Mouse (Mus musculus) kidney, embryonic 15.5 days (tissue): ENCODE data around the gene Hapln4. TPM values are rescaled to one million over a fixed set of nuclear protein-coding genes. Genes with fewer than 3 reads are reported as not detected.

Experiments used
- ATAC-seq: fragments of 200-750 bp; cut with Nextera tagmentation; replicated peaks from 2 replicates; pipeline ENCODE4 v1.8.0; 2017; ENCODE audit warnings: moderate TSS enrichment; ENCODE audit not compliant: low FRiP score
- H3K27ac ChIP-seq: fragments of 300-500 bp; sonication (generic); 2 replicates; pipeline ENCODE4 v1.5.1; 2015; ENCODE audit warnings: mild to moderate bottlenecking, inconsistent platforms
- H3K27me3 ChIP-seq: fragments of 300-500 bp; sonication (generic); 2 replicates; pipeline ENCODE4 v1.6.1; 2015; ENCODE audit warnings: inconsistent platforms
- H3K36me3 ChIP-seq: fragments of 300-500 bp; sonication (generic); 2 replicates; pipeline ENCODE4 v1.6.1; 2015; ENCODE audit warnings: inconsistent platforms
- H3K4me1 ChIP-seq: fragments of 300-500 bp; sonication (generic); 2 replicates; pipeline ENCODE4 v1.6.1; 2015; ENCODE audit warnings: inconsistent platforms
- H3K4me2 ChIP-seq: fragments of 300-500 bp; sonication (generic); 2 replicates; pipeline ENCODE4 v1.6.1; 2015; ENCODE audit warnings: moderate library complexity, mild to moderate bottlenecking, inconsistent platforms
- H3K4me3 ChIP-seq: fragments of 300-500 bp; sonication (generic); replicated peaks from 2 replicates; pipeline ENCODE4 v1.5.1; 2015; ENCODE audit warnings: mild to moderate bottlenecking, inconsistent platforms
- H3K9ac ChIP-seq: fragments of 300-500 bp; sonication (generic); 2 replicates; pipeline ENCODE4 v1.6.1; 2015; ENCODE audit warnings: mild to moderate bottlenecking, inconsistent platforms
- H3K9me3 ChIP-seq: fragments of 300-500 bp; sonication (generic); replicated peaks from 2 replicates; pipeline ENCODE4 v1.6.1; 2016; ENCODE audit warnings: inconsistent platforms
- WGBS: fragments of 180-500 bp; shearing (Covaris S2); methylation state at CpG from one replicate; pipeline ENCODE4 v1.1.7; 2015; ENCODE audit warnings: mixed read lengths; 5-methylcytosine and 5-hydroxymethylcytosine counted together
- polyA plus RNA-seq: library from polyadenylated mRNA; unstranded; fragments of >200 nt; fragmentation: Nextera tagmentation; extraction: Ambion mirVana; gene quantifications from 2 replicates; pipeline ENCODE4 v1.2.1, GENCODE M21; 2015

The Hapln4 gene
- polyA plus RNA-seq, 1 experiment from 2014 or later = not detected

DNA sequence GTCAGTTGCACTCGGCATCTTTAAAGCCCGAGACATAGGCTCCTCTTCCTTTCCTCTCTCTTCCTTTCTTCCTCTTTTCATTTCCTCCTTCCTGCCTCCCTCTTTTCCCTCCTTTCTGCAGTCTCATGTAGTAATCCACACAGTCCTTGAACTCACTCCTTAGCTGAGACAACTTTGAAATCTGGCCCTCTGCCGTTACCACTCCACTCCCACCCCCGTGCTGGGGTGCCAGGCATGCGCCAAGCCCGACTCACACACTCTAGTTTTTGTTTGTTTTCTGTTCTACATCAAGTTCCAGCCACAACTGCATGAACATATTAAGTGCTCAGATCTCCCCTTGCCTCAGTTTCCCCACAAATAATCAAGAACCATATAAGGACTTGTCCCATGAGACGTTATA lies 21.7 kb downstream of the Hapln4 start:
- no peak overlapping the region for H3K4me3 ChIP-seq
- H3K4me2 ChIP-seq = no peak overlapping the region
- no peak for ATAC-seq
- 77% methylated on average over 7 of the region's 7 CpGs for WGBS
- no peaks in the 10 kb centered on the region for H3K4me1 ChIP-seq
- no peaks in the 10 kb centered on the region for H3K9me3 ChIP-seq
- H3K36me3 ChIP-seq = no peaks in the 10 kb centered on the region
- H3K9ac ChIP-seq = no peak overlapping the region
- no peak overlapping the region for H3K27ac ChIP-seq
- peaks cover 20% of the 10 kb centered on the region for H3K27me3 ChIP-seq

DNA sequence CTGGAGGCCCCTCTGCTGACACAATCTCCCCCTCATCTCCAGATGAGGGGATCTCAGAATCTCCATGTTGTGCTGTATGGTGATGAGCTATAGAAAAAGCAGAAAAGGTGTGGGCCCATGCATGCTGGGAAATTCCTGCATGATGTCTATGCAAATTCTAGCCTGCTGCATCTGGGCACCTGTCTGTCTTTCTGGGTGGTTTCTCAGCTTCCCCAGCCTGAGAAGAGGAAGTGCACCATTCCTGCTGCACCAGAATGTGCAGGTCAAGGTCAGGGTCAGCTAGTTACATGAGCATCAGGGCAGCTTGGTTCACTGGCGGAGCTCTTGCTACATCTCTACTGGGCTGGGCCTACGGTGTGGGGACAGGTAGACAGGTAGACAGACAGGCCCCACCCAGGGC lies 27.2 kb downstream of the Hapln4 start:
- Histone ChIP-seq H3K27me3 (peaks cover 76% of the 10 kb centered on the region), H3K9ac (no peak overlapping the region), H3K4me3 (no peak overlapping the region), H3K36me3 (no peaks in the 10 kb centered on the region), H3K9me3 (no peaks in the 10 kb centered on the region), H3K4me2 (no peak overlapping the region), H3K27ac (no peak overlapping the region), H3K4me1 (peaks cover 12% of the 10 kb centered on the region)
- 73% methylated on average over 2 of the region's 2 CpGs for WGBS
- ATAC-seq = no peak

DNA sequence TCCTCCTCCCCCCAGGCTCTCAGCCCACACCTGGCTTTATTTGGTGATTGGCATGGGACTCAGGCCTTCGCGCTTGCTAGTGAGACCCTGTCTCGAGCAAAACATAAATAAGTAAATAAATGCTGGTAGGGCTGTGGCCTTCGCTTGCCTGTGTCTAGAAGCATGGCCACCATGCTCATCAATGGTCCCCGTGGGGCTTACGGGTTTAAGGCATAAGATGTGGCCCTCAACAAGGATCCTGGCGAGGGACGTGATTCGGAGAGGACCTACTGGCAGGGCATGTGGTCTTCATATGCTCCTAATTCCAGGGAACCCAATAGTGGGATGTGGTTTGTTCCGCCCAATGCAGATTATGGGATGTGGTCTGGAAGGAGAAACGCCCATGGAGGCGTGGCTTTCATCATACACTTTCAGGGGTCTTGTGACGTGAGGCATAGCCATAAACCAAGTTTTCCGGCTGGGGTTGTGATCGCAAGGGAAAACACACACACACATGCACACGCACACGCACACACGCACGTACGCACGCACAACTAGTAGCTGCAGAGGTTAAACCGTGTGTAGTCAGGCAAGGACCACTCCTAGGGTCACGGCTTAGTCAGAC lies 28.0 kb downstream of the Hapln4 start:
- Histone ChIP-seq H3K27me3 (peaks cover 82% of the 10 kb centered on the region), H3K9me3 (no peaks in the 10 kb centered on the region), H3K4me1 (peaks cover 12% of the 10 kb centered on the region), H3K27ac (no peak overlapping the region), H3K36me3 (no peaks in the 10 kb centered on the region), H3K4me3 (peak overlapping the region; percentile 8), H3K4me2 (0 out of 2 replicates have a peak overlapping the region, but pooled peaks have one; percentile 16), H3K9ac (no peak overlapping the region)
- WGBS = 46% methylated on average over 23 of the region's 23 CpGs
- ATAC-seq = no peak

DNA sequence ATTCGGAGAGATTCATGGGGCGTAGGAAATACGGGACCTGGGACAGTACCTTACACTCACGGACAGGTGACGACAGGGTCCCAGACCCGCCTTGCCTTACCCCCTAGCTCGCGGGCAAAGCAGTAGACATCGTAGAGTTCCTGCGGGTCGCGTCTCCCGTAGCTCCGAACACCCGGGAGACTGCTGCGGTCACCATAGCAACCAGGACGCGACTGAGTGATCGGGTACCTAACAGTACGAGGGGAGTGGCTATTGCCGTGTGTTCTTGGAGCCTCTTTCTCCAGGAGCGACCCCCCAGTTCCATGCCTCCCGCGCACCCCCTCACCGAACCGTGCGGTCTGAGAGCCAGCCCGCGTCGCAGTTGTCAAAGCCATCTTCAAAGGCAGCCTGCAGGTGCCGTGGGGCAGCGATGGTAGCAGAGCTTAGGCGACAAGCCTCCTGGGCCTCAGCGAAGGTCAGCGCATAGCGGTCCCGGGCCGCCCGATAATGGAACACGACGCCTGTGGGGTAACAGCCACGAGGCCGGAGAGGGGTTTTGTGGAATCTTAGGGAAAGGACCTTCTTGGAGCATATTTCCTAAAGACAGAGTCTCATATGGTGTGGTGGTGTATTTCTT lies 29.3 kb downstream of the Hapln4 start:
- H3K27ac ChIP-seq = no peak overlapping the region
- H3K27me3 ChIP-seq = peaks cover 91% of the 10 kb centered on the region
- peaks cover 12% of the 10 kb centered on the region for H3K4me1 ChIP-seq
- H3K4me3 ChIP-seq = no peak overlapping the region; the same call in 1 of the 2 replicates
- H3K9ac ChIP-seq = no peak overlapping the region
- H3K9me3 ChIP-seq = no peaks in the 10 kb centered on the region
- ATAC-seq = no peak
- peak overlapping the region; percentile 16; the same call in 1 of the 2 replicates for H3K4me2 ChIP-seq
- WGBS = 8% methylated on average over 43 of the region's 43 CpGs
- no peaks in the 10 kb centered on the region for H3K36me3 ChIP-seq

DNA sequence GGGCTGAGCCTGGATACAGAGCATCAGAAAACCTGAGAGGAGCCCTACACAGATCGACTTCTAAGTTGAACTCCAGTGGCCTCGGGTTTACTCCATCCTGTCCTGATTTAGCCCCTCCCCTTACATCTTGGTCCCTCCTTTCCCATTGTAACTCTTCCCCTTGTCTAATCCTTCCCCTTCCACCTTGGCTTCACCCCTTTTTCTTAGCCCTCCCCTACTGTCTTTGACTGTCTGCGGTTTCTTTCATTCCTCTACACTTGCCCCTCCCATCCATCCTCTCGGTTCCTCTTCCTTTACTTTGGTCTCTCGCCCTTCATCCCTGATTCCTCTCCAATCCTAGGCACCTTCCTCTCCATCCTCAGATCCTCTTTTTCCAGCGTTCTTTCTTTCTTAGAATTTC lies 31.2 kb downstream of the Hapln4 start:
- ATAC-seq = no peak
- Histone ChIP-seq H3K4me1 (peaks cover 12% of the 10 kb centered on the region), H3K4me2 (no peak overlapping the region), H3K36me3 (no peaks in the 10 kb centered on the region), H3K27ac (no peak overlapping the region), H3K9ac (no peak overlapping the region), H3K27me3 (peaks cover 100% of the 10 kb centered on the region), H3K9me3 (no peaks in the 10 kb centered on the region), H3K4me3 (no peak overlapping the region)
- whole genome bisulfite sequencing = 20% methylated on average over 6 of the region's 6 CpGs

DNA sequence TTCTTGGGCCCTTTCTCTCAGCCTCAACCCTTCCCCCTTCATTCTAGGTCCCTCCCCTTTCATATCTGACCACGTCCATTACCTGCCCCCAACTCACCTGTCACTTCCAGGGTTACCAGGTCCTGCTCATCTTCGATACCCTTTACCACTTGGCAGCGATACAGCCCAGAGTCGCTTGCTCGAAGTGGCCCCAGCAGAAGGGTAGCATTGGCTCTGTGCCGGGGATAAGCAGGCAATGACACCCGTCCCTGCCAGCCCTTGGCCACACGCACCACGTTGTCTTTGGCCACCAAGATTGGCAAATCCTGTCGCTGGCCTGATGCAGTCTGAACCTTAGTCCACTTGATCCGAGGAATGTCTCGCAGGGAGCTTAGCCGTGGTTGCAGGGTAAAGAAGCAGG lies 31.6 kb downstream of the Hapln4 start:
- H3K9ac ChIP-seq = no peak overlapping the region
- ATAC-seq = no peak
- 69% methylated on average over 13 of the region's 13 CpGs for WGBS

DNA sequence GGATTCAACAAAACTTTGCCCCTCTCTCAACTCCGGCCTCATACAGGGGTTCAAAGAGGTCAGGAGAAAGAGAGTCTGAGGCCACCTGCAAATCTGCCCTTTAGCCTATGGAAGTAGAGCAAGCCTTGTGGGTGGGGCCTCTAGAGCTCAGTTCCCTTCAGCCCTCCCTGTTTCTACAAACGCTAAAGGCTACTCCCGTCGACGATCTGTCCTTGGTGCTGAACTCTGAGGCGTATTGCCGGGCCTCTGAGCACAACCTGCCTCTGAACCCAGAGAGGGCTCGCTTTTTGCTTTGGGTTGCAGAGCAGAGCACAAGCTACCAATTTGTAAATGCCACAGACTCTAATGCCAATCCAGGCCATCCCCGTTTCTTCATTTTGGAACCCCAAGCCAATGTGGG lies 34.4 kb downstream of the Hapln4 start:
- H3K4me1 ChIP-seq = peaks cover 7% of the 10 kb centered on the region
- no peak for ATAC-seq
- peaks cover 92% of the 10 kb centered on the region for H3K27me3 ChIP-seq

More for the DNA sequence above, 31.6 kb downstream of the Hapln4 start:
- Histone ChIP-seq H3K4me2 (no peak overlapping the region), H3K27ac (no peak overlapping the region), H3K4me3 (no peak overlapping the region), H3K36me3 (no peaks in the 10 kb centered on the region), H3K9me3 (no peaks in the 10 kb centered on the region), H3K4me1 (peaks cover 12% of the 10 kb centered on the region), H3K27me3 (peaks cover 100% of the 10 kb centered on the region)

DNA sequence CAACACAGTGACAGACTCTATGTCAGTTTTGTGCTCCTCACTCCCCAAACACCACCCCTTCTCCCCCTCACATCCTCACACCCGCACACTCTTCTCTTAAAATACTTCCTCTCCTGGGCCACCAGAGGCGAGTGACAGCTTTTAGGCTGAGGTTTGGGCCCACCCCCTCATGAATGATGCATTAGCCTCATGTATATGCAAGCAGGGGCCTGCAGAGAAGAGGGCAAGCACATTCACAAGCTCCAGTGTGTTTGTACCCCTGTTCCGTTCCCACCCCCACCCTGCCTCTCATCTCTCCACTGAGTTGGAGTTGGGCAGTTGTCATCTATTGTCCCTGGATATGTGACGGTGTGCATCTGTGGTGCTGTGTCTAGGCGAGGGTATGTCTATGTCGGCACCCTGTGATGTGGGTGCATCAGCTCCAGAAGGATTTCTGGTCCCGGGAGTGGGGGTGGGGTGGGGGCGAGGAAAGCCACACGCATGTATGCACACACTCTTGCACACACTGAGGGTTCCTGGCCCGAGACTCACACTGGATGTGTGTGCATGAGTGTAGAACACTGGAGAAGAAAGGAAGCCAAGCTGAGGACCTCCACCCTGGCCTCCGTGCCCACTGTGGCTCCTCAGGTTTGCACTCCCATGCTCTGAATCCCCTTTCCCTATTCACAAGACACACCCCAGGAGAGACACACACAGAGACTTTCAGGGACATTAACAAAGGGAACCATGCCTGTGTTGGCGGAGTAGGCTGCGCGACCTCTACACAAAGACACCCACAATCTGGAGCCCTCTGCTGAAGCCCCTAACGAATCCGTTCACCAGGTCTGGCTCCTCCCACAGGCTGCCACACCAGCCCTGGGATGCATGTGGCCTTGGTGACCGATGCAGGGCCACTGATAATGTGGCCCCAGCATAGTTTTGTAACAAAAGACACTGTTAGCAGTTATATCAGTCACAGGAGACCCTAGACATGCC lies 35.8 kb downstream of the Hapln4 start:
- Histone ChIP-seq H3K4me3 (no peak overlapping the region), H3K27me3 (peaks cover 89% of the 10 kb centered on the region), H3K4me2 (no peak overlapping the region), H3K27ac (no peak overlapping the region), H3K36me3 (no peaks in the 10 kb centered on the region), H3K9me3 (no peaks in the 10 kb centered on the region), H3K4me1 (peaks cover 7% of the 10 kb centered on the region), H3K9ac (no peak overlapping the region)
- ATAC-seq = no peak
- WGBS = 15% methylated on average over 17 of the region's 17 CpGs

More for the DNA sequence above, 34.4 kb downstream of the Hapln4 start:
- H3K9me3 ChIP-seq = no peaks in the 10 kb centered on the region
- H3K27ac ChIP-seq = no peak overlapping the region
- no peak overlapping the region for H3K4me2 ChIP-seq
- H3K36me3 ChIP-seq = no peaks in the 10 kb centered on the region
- no peak overlapping the region for H3K4me3 ChIP-seq
- WGBS = 5% methylated on average over 9 of the region's 9 CpGs
- H3K9ac ChIP-seq = no peak overlapping the region

DNA sequence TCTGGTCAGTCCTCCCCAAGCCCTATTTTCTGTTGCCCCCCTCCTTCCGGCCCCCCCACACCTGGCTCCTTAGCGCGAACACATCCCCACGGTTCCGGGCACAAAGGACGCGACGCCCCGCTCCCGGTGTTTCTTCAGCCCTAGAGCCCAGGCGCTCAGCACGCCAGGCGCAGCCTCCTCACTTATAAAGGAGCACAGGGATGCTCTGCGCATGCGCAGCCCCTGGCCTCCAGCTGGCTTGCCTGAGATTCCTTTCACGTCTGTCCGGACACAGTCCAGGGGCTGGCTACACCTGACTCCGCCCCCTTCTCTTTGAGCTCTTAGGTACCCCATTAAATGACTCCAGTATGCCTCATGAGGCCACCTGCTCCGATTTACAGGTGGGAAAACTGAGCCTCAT lies 37.4 kb downstream of the Hapln4 start, which contains the start of gene Ncan:
Ncan (minus strand) TSS at position 207 of the 400 bp plus-strand sequence.
- ATAC-seq = peak; percentile 81
- H3K4me2 ChIP-seq = peak within 1 kb of the TSS; percentile 51
- peaks cover 81% of the 10 kb centered on the region for H3K27me3 ChIP-seq
- H3K4me3 ChIP-seq = 0 out of 2 replicates have a peak within 1 kb of the TSS, but pooled peaks have one; percentile 12
- no peak within 1 kb of the TSS for H3K27ac ChIP-seq
- H3K4me1 ChIP-seq = peaks cover 7% of the 10 kb centered on the region
- no peaks in the 10 kb centered on the region for H3K36me3 ChIP-seq
- WGBS = 2% methylated on average over 19 of the region's 19 CpGs
- no peak within 1 kb of the TSS for H3K9ac ChIP-seq
- no peaks in the 10 kb centered on the region for H3K9me3 ChIP-seq

DNA sequence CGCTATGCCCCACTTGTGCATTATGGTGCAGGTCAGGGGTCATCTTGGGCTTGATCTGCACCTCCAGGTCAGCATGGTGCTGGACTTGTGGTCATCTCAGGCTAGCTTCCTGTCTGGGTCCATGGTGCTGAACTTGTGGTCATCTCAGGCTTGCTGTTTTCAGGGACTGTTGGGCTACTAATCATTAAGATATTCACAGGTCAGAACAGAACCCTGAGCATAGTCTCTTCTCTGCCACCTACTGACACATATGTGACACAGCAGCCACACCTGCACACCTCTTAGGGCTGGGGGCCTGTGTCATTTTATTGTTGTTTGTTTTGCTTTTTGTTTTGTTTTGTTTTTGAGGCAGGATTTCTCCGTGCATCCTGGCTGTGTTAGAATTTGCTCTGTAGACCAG lies 39.6 kb downstream of the Hapln4 start:
- no peak overlapping the region for H3K4me3 ChIP-seq
- peaks cover 7% of the 10 kb centered on the region for H3K4me1 ChIP-seq
- ATAC-seq = no peak
- H3K27me3 ChIP-seq = peaks cover 60% of the 10 kb centered on the region
- H3K36me3 ChIP-seq = no peaks in the 10 kb centered on the region
- no peak overlapping the region for H3K4me2 ChIP-seq
- H3K9ac ChIP-seq = no peak overlapping the region
- WGBS = 52% methylated on average over 2 of the region's 2 CpGs
- no peak overlapping the region for H3K27ac ChIP-seq
- H3K9me3 ChIP-seq = no peaks in the 10 kb centered on the region

DNA sequence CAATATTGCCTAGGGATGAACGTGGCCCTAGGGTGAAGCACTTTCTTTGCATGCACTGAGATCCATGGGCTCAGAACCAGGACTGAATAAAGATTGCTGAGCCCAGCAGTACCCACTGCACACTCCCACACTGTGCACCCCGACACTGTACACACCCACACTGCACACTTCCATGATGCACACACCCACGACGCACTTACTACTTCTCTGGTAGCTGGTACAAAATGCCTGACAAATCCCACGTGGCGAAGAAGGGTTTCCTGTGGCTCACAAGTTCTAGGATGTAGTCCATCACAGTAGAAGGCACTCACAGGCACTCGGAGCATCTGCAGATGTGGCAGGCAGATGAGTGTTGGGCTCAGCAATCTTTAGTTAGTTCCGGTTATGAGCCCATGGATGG lies 41.7 kb downstream of the Hapln4 start:
- WGBS = 62% methylated on average over 8 of the region's 8 CpGs
- Histone ChIP-seq H3K4me2 (no peak overlapping the region), H3K9me3 (no peaks in the 10 kb centered on the region), H3K9ac (no peak overlapping the region), H3K27me3 (peaks cover 38% of the 10 kb centered on the region), H3K4me1 (peaks cover 14% of the 10 kb centered on the region), H3K4me3 (no peak overlapping the region), H3K36me3 (no peaks in the 10 kb centered on the region), H3K27ac (no peak overlapping the region)
- ATAC-seq = no peak

DNA sequence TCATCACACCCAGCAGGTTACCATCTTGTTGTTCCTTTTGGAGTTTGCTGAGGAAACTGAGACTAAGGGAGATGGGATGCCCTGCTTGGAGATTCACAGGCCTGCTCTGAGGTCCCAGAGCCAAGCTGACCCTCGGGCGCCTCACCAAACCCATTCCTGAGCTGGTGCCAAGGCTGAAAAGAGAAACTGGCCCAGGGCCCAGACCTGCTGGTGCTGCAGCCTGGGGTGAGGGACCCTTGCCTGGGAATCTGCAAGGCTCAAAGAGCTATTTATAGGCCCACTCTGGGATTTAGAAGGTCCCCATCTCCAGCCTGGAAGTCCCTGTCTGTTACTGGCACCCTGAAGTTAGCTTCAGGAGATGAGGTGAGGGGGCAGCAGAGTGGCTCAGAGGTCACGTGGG lies 45.2 kb downstream of the Hapln4 start:
- WGBS = 72% methylated on average over 3 of the region's 3 CpGs
- peaks cover 14% of the 10 kb centered on the region for H3K27me3 ChIP-seq
- H3K4me1 ChIP-seq = peaks cover 22% of the 10 kb centered on the region
- no peak overlapping the region for H3K4me3 ChIP-seq
- no peak overlapping the region for H3K27ac ChIP-seq
- no peak overlapping the region for H3K9ac ChIP-seq
- no peak for ATAC-seq
- peaks cover 12% of the 10 kb centered on the region for H3K36me3 ChIP-seq
- no peaks in the 10 kb centered on the region for H3K9me3 ChIP-seq
- H3K4me2 ChIP-seq = no peak overlapping the region
